Mouse (Mus musculus) hindbrain, embryonic 12.5 days (tissue): ENCODE measurements around the gene Hectd4. TPM values are rescaled to one million over a fixed set of nuclear protein-coding genes. Genes with fewer than 3 reads are reported as not detected.

Experiments used
- ATAC-seq: fragments of 200-750 bp; cut with Nextera tagmentation; 2 replicates; pipeline ENCODE4 v1.8.0; 2017; ENCODE audit warnings: moderate TSS enrichment; ENCODE audit not compliant: low FRiP score
- H3K27ac ChIP-seq: fragments of 300-500 bp; sonication (generic); 2 replicates; pipeline ENCODE4 v1.5.1; 2016; ENCODE audit warnings: mild to moderate bottlenecking
- H3K27me3 ChIP-seq: fragments of 300-500 bp; sonication (generic); 2 replicates; pipeline ENCODE4 v1.6.1; 2016; ENCODE audit warnings: mild to moderate bottlenecking
- H3K36me3 ChIP-seq: fragments of 300-500 bp; sonication (generic); 2 replicates; pipeline ENCODE4 v1.6.1; 2016; ENCODE audit warnings: mild to moderate bottlenecking
- H3K4me1 ChIP-seq: fragments of 300-500 bp; sonication (generic); 2 replicates; pipeline ENCODE4 v1.6.1; 2016
- H3K4me2 ChIP-seq: fragments of 300-500 bp; sonication (generic); replicated peaks from 2 replicates; pipeline ENCODE4 v1.6.1; 2016; ENCODE audit warnings: mild to moderate bottlenecking
- H3K4me3 ChIP-seq: fragments of 300-500 bp; sonication (generic); 2 replicates; pipeline ENCODE4 v1.5.1; 2016; ENCODE audit warnings: mild to moderate bottlenecking
- H3K9ac ChIP-seq: fragments of 300-500 bp; sonication (generic); 2 replicates; pipeline ENCODE4 v1.6.1; 2016; ENCODE audit warnings: mild to moderate bottlenecking, moderate library complexity
- H3K9me3 ChIP-seq: fragments of 300-500 bp; sonication (generic); replicated peaks from 2 replicates; pipeline ENCODE4 v1.6.1; 2016; ENCODE audit warnings: mild to moderate bottlenecking
- WGBS: fragments of 180-500 bp; shearing (Covaris S2); methylation state at CpG from one replicate; pipeline ENCODE4 v1.1.7; 2016; 5-methylcytosine and 5-hydroxymethylcytosine counted together
- polyA plus RNA-seq: library from polyadenylated mRNA; unstranded; fragments of >200 nt; fragmentation: Nextera tagmentation; extraction: Ambion mirVana; gene quantifications from 2 replicates; pipeline ENCODE4 v1.2.1, GENCODE M21; 2016

The Hectd4 gene
- polyA plus RNA-seq, 1 experiment from 2014 or later, result 16.4 TPM

DNA sequence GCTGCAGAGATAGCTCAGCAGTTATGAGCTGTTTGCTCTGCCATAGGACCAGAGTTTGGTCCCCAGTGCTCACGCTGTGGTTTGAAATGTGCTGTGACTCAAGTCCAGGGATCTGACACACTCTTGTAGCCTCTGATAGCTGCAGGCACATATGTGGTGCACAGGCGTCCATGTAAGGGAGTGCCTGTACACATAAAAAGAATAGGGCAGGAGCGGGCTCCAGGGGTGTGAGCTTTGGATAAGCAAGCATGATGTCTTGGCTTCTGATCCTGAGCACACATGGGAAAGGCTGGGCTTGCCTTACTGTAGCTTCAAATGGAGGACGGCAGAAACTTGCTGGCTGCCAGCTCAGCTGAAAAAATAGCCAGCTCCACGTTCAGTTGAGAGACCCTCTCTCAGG lies 175.6 kb downstream of the Hectd4 start:
- no peak overlapping the region for H3K27ac ChIP-seq
- ATAC-seq, result no peak
- 82% methylated on average over 5 of the region's 5 CpGs for WGBS

GRCm38 (mm10) chr5:121397187-121398145 lies 177.4 kb downstream of the Hectd4 start, which contains the start of gene Naa25:
Gene Naa25 (plus strand): TSS chr5:121397936.
- peaks cover 15% of the 10 kb centered on the region for H3K4me1 ChIP-seq
- no peaks in the 10 kb centered on the region for H3K27me3 ChIP-seq
- 11% methylated on average over 53 of the region's 53 CpGs for whole genome bisulfite sequencing
- peak; percentile 96 for ATAC-seq
- peak within 1 kb of the TSS; percentile 96 for H3K4me2 ChIP-seq
- peak within 1 kb of the TSS; percentile 79 for H3K4me3 ChIP-seq
- peak within 1 kb of the TSS; percentile 79 for H3K27ac ChIP-seq
- H3K9ac ChIP-seq, result peak within 1 kb of the TSS; percentile 88
- no peaks in the 10 kb centered on the region for H3K9me3 ChIP-seq
- H3K36me3 ChIP-seq, result peaks cover 4% of the 10 kb centered on the region; the same call in 1 of the 2 replicates

More for the DNA sequence above, 175.6 kb downstream of the Hectd4 start:
- Histone ChIP-seq H3K27me3 (no peaks in the 10 kb centered on the region), H3K4me3 (no peak overlapping the region), H3K36me3 (no peaks in the 10 kb centered on the region), H3K9me3 (no peaks in the 10 kb centered on the region), H3K9ac (no peak overlapping the region), H3K4me1 (peaks cover 15% of the 10 kb centered on the region), H3K4me2 (no peak overlapping the region)

- ATAC-seq, result peak; percentile 81
- peak overlapping the region; percentile 79 for H3K4me3 ChIP-seq
- peaks cover 15% of the 10 kb centered on the region for H3K4me1 ChIP-seq
- no peaks in the 10 kb centered on the region for H3K27me3 ChIP-seq
- H3K4me2 ChIP-seq, result peak overlapping the region; percentile 96
- no peaks in the 10 kb centered on the region for H3K9me3 ChIP-seq
- peak overlapping the region; percentile 88 for H3K9ac ChIP-seq
- WGBS, result under 1% methylated on average over 67 of the region's 67 CpGs
- H3K27ac ChIP-seq, result peak overlapping the region; percentile 40
- H3K36me3 ChIP-seq, result peaks cover 4% of the 10 kb centered on the region; the same call in 1 of the 2 replicates
Measured at GRCm38 (mm10) chr5:121398146-121398964, 178.3 kb downstream of the Hectd4 start.

- H3K27me3 ChIP-seq, result no peaks in the 10 kb centered on the region
- ATAC-seq, result no peak
- H3K4me2 ChIP-seq, result peak overlapping the region; percentile 96
- H3K27ac ChIP-seq, result no peak overlapping the region
- peak overlapping the region; percentile 79 for H3K4me3 ChIP-seq
- peaks cover 4% of the 10 kb centered on the region; the same call in 1 of the 2 replicates for H3K36me3 ChIP-seq
- H3K9ac ChIP-seq, result peak overlapping the region; percentile 88
- H3K9me3 ChIP-seq, result no peaks in the 10 kb centered on the region
- WGBS, result 57% methylated on average over 9 of the region's 9 CpGs
- H3K4me1 ChIP-seq, result peaks cover 15% of the 10 kb centered on the region
Measured at GRCm38 (mm10) chr5:121398965-121399462, 179.0 kb downstream of the Hectd4 start.

GRCm38 (mm10) chr5:121399540-121399939 lies 179.5 kb downstream of the Hectd4 start:
- 90% methylated on average over 5 of the region's 5 CpGs for WGBS
- H3K9me3 ChIP-seq, result no peaks in the 10 kb centered on the region
- peak overlapping the region; percentile 96; the same call in 1 of the 2 replicates for H3K4me2 ChIP-seq
- peaks cover 15% of the 10 kb centered on the region for H3K4me1 ChIP-seq
- H3K9ac ChIP-seq, result no peak overlapping the region
- no peak for ATAC-seq
- peak overlapping the region; percentile 79; the same call in 1 of the 2 replicates for H3K4me3 ChIP-seq
- no peak overlapping the region for H3K27ac ChIP-seq
- H3K27me3 ChIP-seq, result no peaks in the 10 kb centered on the region
- peaks cover 4% of the 10 kb centered on the region; the same call in 1 of the 2 replicates for H3K36me3 ChIP-seq

DNA sequence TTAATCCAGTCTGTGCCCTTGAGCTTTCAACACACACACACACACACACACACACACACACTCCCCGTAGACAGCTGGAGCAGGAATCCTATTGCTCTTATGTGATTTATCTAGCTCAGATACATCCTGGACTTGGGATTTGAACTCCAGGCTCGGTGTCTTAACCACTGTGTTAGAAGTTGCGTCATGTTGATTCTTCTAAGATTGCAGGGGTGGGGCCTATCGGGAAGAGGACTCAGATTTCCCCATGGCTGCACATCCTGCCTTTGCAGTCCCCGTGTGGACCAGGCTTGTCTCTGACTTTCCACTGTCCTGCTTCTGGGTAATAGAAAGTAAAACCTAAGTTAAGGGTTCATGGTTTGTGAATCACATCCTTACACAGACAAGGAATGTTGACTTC lies 180.0 kb downstream of the Hectd4 start:
- H3K9ac ChIP-seq, result no peak overlapping the region
- 73% methylated on average over 5 of the region's 5 CpGs for WGBS
- no peak overlapping the region for H3K27ac ChIP-seq
- no peaks in the 10 kb centered on the region for H3K27me3 ChIP-seq
- no peaks in the 10 kb centered on the region for H3K9me3 ChIP-seq
- no peak overlapping the region for H3K4me3 ChIP-seq
- ATAC-seq, result no peak
- peaks cover 15% of the 10 kb centered on the region for H3K4me1 ChIP-seq
- no peak overlapping the region for H3K4me2 ChIP-seq
- H3K36me3 ChIP-seq, result peaks cover 4% of the 10 kb centered on the region; the same call in 1 of the 2 replicates

DNA sequence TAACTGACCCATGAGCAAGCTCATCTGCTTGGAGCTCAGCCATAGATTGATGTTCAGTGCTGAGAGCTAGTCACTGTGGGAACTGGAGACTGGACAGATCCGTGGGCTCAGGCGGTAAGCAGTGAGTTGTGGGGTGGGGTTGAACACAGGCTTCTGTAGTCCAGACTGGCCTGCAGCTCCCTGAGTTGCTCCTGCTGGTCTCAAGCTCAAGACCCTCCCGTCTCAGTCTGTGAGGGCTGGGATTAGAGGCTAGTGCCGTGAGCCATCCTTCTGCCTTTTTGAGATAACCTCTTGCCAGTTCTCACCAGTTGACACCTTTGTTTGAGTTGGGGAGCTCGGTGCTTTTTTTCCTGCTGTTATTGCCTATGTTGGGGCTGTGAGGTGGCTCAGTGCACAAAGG lies 180.8 kb downstream of the Hectd4 start:
- H3K9me3 ChIP-seq, result no peaks in the 10 kb centered on the region
- 88% methylated on average over 5 of the region's 5 CpGs for WGBS
- H3K9ac ChIP-seq, result no peak overlapping the region
- H3K4me1 ChIP-seq, result peaks cover 15% of the 10 kb centered on the region
- peaks cover 4% of the 10 kb centered on the region; the same call in 1 of the 2 replicates for H3K36me3 ChIP-seq
- no peak overlapping the region for H3K4me2 ChIP-seq
- H3K4me3 ChIP-seq, result no peak overlapping the region
- H3K27me3 ChIP-seq, result no peaks in the 10 kb centered on the region
- no peak overlapping the region for H3K27ac ChIP-seq
- ATAC-seq, result no peak

GRCm38 (mm10) chr5:121407856-121408255 lies 187.8 kb downstream of the Hectd4 start:
- no peak overlapping the region for H3K4me2 ChIP-seq
- H3K27ac ChIP-seq, result no peak overlapping the region
- ATAC-seq, result no peak
- H3K36me3 ChIP-seq, result peaks cover 45% of the 10 kb centered on the region
- H3K4me1 ChIP-seq, result no peaks in the 10 kb centered on the region
- no peak overlapping the region for H3K9ac ChIP-seq
- 92% methylated on average over 8 of the region's 8 CpGs for WGBS
- H3K27me3 ChIP-seq, result no peaks in the 10 kb centered on the region
- no peaks in the 10 kb centered on the region for H3K9me3 ChIP-seq
- no peak overlapping the region for H3K4me3 ChIP-seq

DNA sequence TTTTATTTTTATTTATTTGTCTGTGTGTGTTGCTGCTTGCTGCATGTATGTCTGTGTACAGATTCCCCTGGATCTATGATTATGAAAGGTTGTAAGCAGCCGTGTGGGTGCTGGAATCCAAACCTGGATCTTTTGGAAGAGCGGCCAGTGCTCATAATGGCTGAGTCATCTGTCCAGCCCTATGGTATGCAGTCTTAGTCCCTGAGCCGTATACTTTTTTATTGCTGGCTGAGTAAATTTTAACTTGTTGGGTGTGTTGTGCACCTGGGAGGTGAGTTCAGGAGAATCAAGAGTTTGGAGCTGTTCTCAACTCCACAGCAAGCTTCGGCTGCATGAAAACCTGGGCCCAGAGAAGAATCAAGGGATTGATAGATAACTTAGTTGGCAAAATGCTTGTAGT lies 191.0 kb downstream of the Hectd4 start:
- no peaks in the 10 kb centered on the region for H3K4me1 ChIP-seq
- no peaks in the 10 kb centered on the region for H3K9me3 ChIP-seq
- H3K27me3 ChIP-seq, result no peaks in the 10 kb centered on the region
- 100% methylated on average over 4 of the region's 4 CpGs for WGBS
- ATAC-seq, result no peak
- H3K4me2 ChIP-seq, result no peak overlapping the region
- H3K36me3 ChIP-seq, result peaks cover 73% of the 10 kb centered on the region
- no peak overlapping the region for H3K4me3 ChIP-seq
- H3K9ac ChIP-seq, result no peak overlapping the region
- H3K27ac ChIP-seq, result no peak overlapping the region
